Mouse (Mus musculus) layer of hippocampus, adult 11-12 months (tissue): ENCODE data around the gene Acpp.
"Not testable (repeated sequence)": the region's sequence is repeated elsewhere in the genome, so short reads cannot be mapped to it uniquely, and the experiment has no call there.

Source experiments
- DNase-seq: peaks from one replicate; pipeline ENCODE4 v3.0.0; 2022; ENCODE audit warnings: low spot score

Acpp gene

DNA sequence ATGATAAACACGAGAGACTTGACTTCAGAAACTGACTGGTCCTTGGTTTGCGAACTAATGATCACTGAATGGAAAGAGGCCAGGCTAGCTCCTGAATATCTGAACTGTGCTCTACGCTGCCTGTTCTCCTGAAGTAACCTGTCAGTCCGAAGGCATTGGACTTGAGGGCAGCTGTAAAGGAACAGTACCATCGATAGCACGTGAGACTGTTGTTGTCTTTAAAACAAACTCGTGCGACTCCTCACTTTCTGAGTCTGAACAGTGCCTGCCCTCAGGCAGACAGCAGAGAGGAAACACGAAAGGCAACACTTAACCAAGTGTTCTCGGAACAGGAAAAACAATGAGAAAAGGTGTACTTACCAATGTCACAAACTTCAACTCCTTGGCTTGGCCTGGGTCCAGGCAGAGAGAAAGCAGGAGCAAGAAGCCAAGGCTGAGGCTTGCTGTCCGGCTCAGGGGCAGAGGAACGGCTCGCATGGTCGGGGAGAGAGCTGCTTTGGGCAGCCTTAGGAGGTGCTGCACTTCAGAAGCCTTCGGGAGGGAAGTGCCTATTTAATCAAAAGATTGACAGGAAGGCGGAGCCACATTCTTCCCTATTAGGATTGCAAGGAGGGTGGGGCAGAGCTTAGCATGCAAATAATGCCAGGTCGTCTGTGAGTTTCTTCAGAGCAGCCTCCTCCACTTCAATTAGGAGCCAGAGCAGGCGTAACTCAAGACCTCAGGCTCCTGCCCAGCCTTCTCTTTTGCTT lies at the start of gene Acpp:
Gene Acpp (minus strand): TSS at position 566 of the 749 bp plus-strand sequence.
- DNase-seq: peak; percentile 2

DNA sequence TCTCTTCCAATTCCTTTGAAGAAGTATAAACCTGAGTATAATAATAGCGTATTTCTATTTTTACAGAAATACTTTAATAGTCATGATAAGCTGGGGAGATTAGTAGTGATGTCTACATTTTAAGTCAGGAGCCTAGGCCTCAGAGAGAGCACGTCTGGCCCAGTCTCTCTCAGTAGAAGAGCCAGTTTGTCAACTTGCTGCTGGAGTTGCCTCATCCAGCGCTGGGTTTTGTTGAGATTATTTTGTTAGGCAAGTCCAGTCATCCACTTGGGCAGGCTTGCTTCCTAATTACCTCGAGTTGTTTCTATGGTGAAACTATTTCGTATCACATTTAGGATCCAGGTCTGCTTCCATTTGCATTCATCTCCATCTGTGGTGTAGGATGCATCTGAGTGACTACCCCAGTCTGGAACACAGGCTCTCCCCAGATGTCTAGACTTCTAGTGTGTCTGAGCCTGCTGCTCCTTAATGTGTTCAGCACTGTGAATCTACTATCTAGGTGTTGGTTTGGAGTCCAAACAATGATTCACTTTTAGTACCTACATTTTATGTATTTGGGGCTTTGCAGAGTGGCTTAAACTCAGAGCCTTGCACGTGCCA lies 45.1 kb upstream of the Acpp start:
- peak; percentile 13 for DNase-seq

DNA sequence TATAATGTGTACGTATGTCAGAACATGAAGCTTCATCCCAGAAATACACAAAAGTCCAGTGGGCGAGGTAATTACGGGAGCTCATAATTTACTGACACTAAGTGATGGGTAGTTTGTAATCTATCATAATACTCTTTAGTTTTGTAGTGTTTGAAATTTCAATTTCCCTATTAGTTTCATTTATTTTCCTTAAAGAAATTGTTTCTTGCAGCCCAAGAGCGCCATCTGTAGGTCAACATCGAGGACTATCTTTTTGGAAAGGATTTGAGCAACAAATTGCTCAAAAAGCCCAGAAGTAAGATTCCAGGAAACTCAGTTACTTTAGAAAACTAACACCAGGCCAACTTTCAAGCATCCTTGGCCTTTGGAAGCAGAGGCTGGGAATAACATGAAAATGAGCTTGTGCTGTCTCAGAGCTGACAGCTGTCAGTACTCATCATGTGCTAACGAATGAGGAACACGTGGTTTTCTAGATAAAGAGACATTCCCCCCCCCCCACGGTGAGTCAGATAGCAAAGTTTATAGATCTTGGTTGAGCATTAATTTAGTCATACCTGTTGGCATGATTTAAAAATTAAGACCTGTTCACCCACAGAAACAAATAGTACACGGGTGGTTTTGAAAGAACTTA lies 42.1 kb upstream of the Acpp start:
- DNase-seq: peak; percentile 26

DNA sequence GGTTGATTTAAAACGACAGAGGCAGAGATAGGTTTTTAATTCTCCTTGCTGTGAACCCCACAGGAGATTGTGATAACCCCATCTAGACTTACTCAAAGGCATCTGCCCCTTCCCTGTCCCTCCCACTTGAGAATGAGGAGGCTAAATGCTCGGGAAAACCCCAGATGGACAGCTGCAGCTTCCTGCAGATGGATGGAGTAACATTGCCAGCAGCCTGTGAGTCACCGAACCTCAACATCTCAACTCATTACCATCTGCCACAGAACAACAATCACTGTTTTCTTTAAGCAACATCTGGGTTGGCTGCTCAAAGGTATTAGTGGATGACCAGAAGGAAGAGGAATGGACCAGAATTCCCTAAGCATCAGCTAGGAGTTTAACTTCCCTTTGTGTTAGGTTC lies 38.0 kb upstream of the Acpp start:
- DNase-seq: no peak

DNA sequence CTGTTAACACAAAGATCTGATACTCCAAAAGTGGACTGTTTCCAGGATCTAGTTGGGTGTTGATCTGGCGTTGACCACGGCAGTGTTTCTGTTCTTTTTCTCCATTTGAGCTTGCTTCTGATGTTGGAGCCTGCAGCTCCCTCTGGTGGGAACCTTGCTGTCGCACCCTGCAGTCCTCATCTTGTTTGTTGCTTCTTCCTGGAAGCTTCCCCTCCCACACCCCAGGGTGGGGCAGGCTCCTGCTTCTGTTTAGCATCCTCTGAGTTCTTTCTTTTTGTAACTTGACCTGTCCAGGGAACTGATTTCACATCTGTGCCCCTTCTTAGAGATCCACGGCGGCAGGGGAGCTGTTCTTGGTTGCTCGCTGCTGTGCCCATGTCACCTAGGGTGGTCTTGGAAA lies 35.7 kb upstream of the Acpp start:
- DNase-seq: peak; percentile 77

DNA sequence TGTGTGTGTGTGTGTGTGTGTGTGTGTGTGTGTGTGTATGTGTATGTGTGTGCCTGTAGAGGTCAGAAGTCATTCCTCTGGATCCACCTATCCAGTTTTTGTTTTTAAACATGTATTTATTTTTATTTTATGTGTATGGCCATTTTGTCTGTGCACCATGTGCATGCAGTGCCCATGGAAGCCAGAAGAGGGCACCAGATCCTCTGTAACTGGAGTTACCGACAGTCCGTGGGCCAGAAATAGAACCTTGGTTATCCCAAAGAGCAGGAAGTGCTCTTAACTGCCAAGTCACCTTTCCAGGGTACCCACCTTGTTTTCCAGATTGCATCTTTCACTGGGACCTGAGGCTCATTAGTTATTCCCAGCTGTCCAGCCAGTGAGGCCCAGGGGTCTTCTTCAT lies 29.4 kb upstream of the Acpp start:
- no peak for DNase-seq

DNA sequence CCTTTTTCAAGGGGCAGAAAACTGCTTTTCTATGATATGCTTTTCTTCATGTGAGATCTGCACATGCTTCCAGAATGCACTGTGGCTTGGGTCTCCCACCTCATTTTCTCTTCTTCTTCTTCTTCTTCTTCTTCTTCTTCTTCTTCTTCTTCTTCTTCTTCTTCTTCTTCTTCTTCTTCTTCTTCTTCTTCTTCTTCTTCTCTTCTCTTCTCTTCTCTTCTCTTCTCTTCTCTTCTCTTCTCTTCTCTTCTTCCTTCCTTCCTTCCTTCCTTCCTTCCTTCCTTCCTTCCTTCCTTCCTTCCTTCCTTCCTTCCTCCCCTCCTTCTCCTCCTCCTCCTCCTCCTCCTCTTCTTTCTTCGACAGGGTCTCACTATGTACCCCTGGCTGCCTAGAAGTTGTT lies 24.4 kb upstream of the Acpp start:
- DNase-seq: not testable (repeated sequence)

DNA sequence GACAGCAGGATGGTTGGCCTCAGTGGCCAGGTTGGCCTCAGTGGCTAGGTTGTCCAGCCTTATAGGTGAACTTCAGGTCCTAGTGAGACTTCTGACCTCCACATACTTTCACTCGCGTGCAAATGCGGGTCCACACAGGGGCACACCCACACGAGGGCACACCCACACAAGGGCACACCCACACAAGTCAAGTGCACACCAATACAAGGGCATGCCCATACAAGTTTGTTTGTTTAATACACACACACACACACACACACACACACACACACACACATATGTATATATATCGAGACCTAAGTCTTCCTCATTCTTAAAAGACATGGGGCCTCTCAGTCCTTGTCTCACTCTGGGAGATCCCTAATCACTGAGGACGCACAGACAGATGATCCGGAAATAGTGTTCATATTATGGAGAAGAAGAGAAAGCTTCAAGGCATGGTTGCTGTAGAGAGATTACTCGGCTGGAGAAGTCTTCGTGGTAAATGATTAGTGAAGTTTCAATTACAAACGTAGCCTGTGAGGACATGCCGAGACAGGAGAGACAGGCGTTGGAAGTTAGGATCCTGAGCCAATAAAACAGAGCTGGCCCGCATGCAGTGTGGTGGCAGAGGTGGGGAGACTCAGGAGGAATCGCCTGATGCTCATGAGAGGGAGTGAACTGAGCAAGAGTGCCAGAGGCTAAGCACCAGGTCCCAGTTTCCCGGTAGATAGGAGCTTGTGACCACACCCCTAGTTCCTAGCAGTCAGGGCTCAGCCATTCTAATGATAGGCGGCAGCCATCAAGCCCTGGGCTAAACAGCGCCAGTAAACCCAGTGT lies 23.7 kb upstream of the Acpp start:
- no peak for DNase-seq

DNA sequence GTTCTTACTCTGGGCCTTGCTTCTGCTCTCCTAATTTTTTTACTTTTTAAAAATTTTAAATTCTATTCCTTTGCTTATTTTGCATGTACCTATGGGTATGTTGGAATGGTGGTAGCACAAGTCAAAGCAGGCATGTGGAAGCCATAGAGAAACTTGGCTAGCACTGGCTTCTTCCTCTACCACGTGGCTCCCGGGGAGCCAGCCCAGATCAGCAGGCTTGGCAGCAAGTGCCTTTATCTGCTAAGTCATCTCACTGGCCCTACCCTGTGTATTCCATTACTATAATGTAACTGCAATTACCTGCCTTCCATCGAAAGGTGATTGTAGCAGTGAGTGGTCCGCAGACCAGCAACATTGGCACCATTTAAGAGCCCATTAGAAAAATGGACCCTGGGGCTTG lies 22.8 kb upstream of the Acpp start:
- no peak for DNase-seq

DNA sequence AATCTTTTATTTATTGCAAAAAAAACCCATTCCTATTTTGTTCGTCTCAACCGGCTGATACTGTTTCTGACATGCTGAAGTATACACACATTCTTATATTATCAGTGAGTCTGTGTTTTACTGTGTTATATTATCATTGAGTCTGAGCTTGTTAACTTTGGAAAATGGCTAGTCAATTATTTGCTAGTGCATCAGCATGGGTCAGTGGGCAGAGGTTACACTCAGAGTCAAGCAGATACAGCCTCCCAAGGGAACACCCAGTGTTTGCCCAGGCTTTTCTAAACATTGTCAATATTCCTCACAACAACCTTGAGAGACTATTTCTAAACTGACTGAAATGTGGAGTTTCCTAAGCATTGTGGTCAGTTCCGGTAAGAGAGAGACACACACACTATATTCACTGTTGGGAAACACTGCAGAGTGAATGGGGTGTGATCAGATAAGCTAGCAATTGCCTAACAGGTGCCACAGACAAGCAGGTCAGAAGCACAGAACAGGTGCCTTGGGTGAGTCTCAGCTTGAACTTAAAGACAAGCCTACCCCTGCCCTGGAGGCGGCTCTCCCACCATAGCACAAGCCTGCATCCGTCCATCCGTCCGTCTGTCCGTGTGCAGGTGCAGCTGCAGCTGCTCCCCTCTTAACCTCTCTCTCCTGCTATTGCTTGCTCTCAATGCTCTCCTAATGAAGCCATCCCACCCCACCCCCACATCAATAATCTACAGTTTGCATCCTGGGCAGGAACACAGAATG lies 18.1 kb upstream of the Acpp start:
- no peak for DNase-seq

DNA sequence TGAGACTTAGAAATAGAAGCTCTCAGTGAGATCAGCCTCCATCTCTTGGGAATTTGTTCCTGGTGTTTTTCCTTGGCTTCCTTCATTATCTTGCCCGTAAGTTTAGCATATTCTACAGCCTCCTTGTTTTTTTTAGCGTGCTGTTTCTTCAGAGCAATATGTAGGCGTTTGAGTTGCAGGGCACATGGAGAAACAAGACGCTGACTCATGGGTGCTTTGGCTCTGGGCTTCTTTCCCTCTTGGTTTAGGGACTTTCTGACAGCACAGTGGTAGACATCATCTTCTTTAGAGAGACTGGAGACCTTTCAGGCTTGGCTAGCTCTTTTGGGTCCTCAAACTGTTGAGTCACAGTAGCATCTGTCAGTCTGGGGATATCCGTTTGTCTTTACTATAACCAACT lies 6.6 kb upstream of the Acpp start:
- DNase-seq: peak; percentile 13

DNA sequence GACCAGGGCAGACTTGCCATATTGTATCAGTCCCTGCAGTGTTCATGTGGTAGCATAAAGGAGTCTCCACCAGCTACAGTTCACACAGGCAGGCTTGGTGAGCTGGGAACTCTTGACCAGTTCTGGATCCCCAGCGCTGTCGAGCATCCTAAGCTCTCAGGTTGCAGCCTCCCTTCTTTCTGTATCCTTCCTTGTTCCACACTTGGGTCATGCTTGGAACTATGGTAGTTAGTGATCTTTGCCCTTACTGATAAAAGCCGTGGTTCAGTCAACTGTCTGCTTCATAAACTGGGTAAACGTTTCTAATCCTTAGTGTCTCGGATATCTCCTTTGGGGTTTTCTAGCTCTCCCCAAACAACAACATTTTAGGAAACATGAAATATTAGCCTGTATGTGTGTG lies 1.9 kb upstream of the Acpp start:
- DNase-seq: no peak

DNA sequence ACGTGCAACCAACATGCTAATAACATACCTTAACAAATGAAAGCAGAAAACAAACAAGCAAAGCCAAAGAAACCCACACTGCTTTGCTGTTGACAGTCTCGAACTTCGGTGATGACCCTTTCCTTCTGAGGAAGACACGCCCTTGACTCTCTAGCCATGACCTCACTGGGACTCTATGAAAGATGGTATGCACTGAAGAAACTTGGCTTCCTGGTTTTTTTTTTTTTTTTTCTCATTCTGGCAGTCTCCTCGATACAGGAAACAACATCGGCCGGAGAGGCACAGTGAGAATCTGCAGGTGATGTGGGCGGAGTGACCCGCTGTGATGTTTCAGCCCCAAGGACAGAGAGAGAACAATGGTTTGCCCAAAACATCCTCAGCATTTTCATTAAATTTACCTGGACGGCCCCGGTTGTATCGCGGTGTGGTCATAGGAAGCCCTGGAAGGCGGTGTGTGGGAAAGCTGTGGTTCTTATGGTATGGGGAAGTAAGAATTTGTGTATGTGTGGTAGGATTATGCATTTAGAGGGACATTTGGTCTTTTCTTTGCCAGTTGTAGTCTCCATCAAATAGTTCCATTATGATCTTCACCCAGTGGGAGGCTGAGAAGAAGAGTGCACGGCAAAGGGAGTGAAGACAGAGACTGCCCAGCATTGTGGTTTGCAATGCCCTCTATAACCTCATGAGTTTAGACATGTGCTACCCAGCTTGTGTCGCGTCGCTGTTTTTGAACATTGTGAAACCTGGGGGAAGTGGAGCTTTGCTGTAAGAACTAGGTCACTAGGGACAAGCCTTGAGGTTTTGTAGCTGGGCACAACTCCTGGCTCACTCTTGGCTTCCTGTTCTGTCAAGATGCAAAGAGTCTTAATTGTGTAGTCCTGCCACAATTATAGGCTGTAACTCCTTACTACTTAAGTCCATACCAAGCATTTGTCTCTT lies 1.2 kb upstream of the Acpp start:
- DNase-seq: no peak

DNA sequence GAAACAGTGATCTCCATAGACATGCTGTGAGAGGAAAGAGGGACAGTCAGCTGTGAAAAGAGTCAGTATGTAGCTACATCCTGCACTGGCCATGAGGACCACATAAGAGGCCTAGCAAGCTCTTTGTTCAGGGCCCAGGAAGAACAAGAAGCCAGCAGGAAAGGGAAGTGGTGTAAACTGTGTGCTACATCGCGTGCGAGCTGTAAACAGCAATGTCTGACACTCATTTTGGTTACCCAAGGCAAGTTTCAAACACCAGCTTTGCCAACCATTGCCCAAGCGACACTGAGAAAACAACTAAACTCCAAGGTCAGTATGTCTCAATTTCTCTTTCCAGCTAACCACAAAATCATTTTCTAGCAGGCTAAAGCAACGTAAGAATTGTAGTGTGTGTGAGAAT lies 6.2 kb downstream of the Acpp start:
- DNase-seq: no peak

DNA sequence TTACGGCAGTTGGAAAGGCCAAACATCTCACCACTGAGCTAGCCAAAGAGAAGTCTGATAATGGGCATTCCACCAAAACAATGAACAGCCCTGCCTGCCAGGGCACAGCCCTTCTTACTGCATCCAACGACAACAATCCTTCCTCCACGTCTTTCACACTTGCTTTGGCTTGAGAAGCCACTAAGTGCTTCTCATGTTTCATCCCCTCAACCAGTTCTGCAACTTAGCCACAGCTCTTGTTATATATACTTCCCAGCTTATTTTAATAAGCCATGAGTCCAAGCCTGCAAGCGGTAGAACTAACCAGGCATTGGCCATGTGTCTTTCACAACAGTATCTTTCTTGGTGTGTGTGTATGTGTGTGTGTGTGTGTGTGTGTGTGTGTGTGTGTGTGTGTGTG lies 8.9 kb downstream of the Acpp start:
- DNase-seq: no peak

DNA sequence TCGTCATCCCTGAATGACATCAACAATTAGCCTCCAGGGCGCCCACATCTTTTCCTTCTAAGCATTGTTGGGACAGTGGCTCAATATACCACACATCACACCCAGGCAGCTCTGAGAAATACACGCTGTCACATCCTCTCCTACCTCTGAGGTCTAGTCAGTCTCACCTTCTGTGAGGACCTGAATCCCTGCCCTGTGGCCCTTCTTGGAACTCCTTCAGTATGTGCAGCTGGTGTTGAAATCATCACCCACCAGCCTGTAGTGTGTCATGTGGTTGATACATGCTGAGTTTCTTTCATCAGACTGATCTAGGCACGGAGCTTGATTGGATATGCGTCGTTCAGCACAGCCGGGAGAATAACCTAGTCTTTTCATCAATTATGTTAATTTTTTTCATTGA lies 16.0 kb downstream of the Acpp start:
- no peak for DNase-seq

DNA sequence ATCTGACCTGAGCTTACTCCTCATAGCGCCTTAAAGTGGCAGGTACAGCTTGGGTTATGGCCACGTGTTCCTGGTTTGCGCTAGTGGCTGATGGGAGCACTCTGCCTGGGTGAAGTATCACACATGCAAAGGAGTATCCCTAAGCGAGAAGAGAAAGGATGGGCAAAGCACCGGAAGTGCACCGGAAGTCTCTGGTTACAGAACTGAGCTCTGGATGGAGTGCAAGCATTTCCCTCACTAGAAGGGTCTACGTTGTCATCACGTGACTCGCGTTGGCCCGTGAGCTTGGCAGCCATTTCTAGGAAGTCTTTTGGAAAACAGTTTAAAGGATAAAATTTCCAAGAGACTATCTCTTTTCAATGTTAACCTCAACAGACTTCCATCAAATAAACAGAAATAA lies 21.2 kb downstream of the Acpp start:
- DNase-seq: no peak

DNA sequence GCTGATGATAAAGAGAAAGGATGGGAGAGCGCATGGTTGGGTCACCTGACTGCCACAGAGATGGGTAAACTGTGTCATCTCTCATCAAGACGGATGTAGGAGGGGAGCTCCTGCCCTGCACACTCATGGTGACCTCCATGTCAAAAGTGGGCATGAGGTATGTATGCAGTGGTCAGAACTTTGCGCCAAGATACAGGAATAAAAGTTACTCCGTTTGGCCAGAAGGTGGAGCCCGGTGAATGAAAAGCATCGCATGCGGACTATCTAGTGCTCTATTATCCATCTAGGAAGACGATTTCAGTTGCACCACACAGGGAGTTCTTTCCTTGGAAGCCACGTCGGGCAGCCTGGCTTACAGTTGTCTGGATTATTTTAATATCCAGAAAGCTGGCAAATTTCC lies 22.0 kb downstream of the Acpp start:
- DNase-seq: peak; percentile 52

DNA sequence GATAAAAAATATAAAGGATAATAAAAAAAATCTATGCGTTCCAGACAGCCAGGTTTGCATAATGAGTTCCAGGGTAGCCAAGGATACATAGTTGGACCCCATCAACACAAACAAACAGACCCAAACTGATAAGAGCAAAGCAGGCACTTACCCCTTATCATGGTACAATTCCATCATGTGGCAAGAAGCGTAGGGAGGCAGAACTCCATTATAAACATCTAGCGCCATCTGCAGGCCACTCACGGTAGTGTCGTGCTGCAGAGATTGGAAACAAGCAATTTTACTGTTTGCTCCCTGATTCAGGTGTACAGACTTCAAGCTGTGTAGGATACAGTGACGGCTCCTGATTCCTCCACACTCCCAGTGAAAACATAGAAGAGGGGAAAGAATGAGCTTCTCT lies 30.8 kb downstream of the Acpp start:
- peak; percentile 84 for DNase-seq

DNA sequence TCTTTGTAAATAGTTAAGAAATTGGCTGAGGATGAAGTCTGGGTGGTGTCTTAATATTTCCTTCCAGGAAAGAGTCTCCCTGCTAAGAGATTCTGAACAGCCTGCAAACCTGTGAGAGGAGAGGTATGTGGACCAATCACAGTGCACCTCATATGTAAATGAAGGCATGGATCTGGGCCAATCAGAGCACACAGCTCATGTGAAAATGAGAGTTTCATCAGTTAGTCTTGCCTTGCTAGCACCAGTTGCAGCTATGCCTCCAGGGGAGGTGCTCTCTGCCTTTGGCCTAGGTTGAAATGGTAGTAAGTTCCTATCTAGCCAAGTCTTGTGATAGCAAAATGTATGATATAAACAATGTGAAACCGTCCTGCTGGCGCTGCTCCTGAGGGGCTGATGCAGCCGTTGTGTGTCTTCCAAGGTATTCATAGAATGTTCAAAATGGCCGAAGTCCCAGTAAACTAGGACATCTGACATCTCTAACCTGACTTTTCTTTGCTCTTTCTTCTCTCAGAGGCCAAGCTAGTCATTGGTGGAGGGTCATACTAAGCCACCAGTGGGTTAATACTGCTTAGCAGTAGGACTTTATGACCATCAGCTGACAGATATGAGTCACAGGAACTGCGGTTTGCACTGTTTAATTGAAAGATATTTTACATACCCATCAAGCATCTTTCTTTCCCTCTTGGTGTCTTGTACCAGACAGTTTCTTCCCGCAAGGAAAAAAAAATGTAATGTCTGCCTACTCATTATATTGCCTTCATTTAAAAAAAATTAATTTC lies 32.0 kb downstream of the Acpp start:
- DNase-seq: no peak
